Mouse (Mus musculus) bone marrow, adult 2 months (tissue): ENCODE data around the gene Slc6a12.

Experiments used
- CTCF ChIP-seq: fragments of 200-500 bp; IDR thresholded peaks from 2 replicates; pipeline ENCODE4 v1.5.1; 2011; ENCODE audit warnings: low read length, control low read depth; ENCODE audit not compliant: control insufficient read depth, insufficient read depth
- POLR2A ChIP-seq: fragments of 200-500 bp; IDR thresholded peaks from 2 replicates; pipeline ENCODE4 v1.6.1; 2011; ENCODE audit warnings: low read depth, mild to moderate bottlenecking, control low read depth, low read length, borderline replicate concordance; ENCODE audit not compliant: control insufficient read depth

DNA sequence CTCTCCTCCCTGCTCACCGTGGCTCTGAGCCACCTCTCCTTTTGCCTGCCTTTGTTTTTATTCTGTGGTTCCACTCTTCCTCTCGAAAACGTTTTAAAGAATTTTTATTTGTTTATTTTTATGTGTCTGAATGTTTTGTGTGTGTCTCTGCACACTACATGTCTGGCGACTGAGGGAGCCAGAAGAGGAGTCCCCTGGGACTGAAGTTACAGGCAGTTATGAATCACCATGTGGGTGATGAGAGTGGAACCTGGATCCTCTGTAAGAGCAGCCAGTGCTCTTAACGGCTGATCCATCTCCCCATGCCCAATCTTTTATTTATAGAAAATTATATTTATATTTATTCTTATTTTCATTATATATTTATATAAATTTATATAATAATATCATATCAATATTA lies 1.5 kb downstream of the Slc6a12 start:
- TF ChIP-seq POLR2A = no peak
- no peak for TF ChIP-seq CTCF
